Mouse (Mus musculus): ENCODE results near the gene Lcn9. TPM values are rescaled to one million over a fixed set of nuclear protein-coding genes. Genes with fewer than 3 reads are reported as not detected.
A peak's percentile ranks its signal among the peaks of the same experiment; 100 is the strongest.

Lcn9 gene
- polyA plus RNA-seq, 1 experiment from 2014 or later: not detected

DNA sequence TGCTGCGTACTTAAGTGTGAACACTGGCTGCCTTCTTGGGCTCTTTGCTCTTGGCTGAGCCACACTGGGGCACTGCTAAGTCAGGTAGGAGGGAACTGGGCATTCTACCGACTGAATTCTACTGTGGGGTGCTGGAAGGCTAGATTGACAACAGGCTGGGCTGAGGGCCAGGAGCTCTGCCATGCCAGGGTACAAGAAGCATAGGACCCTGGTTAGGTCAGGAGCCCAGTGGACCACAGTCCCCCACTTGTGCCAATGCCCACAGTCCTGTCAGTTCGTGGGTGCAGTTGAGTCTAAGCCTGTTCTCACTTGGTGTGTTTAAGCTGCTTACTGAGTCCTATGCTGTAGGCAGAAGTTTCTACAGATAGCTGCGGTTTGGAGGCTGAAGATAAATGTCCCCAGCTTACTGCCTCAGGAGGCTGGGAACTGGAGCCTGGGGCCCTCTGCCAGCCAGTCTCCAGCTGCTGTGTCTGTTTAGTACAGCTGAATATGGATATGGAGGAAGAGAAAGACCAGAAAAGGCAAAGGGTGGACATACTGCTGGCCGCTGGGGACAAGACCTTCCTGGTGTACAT lies 39.8 kb downstream of the Lcn9 start:
- ATAC-seq: no peak
- H3K36me3 ChIP-seq (ENCODE audit: control insufficient read depth, insufficient read depth): no peaks in the 10 kb centered on the region
- H3K4me1 ChIP-seq (replicated peaks; ENCODE audit: control insufficient read depth, insufficient read depth, low read length): peaks cover 24% of the 10 kb centered on the region
- peak overlapping the region; percentile 56; the same call in 1 of the 2 replicates for H3K4me3 ChIP-seq (replicated peaks; ENCODE audit: low read length)
- H3K9me3 ChIP-seq (ENCODE audit: control insufficient read depth, low read length): no peaks in the 10 kb centered on the region
- no peak overlapping the region for H3K27ac ChIP-seq (ENCODE audit: low read length)
- H3K9ac ChIP-seq (replicated peaks; ENCODE audit: low read depth, low read length): no peak overlapping the region
- no peaks in the 10 kb centered on the region; the same call in none of the 2 replicates for H3K27me3 ChIP-seq (replicated peaks; ENCODE audit: control insufficient read depth, insufficient read depth, low read length)
- H3K4me2 ChIP-seq (ENCODE audit: low read length): peak overlapping the region; percentile 99
- WGBS: 49% methylated on average over 5 of the region's 5 CpGs

DNA sequence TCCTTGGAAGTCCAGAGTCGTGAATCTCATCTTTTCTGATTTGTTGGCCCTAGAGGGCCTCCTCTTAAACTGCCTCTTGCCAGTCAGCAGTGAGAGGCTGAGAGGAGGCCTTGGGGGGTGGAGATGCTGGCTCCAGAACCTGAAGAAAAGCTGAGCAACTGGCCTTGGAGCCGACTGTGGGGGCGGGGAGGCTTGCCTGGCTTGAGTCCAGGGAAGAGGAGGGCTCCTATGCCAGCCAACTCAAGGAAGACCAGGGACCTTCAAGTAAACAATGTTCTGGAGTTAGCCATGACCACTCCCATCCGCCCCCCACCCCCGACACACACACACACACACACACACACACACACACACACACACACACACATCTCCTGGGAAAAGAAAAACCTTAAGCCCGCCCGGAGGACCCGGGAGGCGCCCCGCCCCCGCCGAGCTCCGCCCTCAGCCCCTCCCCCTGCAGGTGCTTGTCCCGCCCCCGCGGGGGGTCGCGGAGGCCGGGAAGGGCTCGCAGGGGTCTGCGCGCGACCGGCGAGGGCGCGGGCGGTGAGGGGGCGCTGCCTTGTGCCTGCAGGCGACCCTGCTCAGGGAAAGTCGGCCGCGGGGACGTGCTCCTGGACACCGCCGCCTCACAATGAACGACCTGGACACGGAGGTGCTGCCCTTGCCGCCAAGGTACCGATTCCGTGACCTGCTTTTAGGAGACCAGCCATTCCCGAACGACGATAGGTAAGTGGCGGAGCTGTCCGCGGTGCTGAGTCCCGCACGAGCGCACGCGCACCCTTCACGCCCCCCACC lies 40.6 kb downstream of the Lcn9 start, which contains the start of gene Kcnt1:
TSS of gene Kcnt1 (plus strand) at position 398 of the 795 bp plus-strand sequence.
- Histone ChIP-seq H3K4me1 (replicated peaks; ENCODE audit: control insufficient read depth, insufficient read depth, low read length) (peaks cover 24% of the 10 kb centered on the region), H3K9ac (replicated peaks; ENCODE audit: low read depth, low read length) (peak within 1 kb of the TSS; percentile 64), H3K27ac (ENCODE audit: low read length) (no peak within 1 kb of the TSS), H3K36me3 (ENCODE audit: control insufficient read depth, insufficient read depth) (no peaks in the 10 kb centered on the region), H3K4me2 (ENCODE audit: low read length) (peak within 1 kb of the TSS; percentile 99), H3K4me3 (replicated peaks; ENCODE audit: low read length) (peak within 1 kb of the TSS; percentile 56), H3K27me3 (replicated peaks; ENCODE audit: control insufficient read depth, insufficient read depth, low read length) (no peaks in the 10 kb centered on the region; the same call in none of the 2 replicates), H3K9me3 (ENCODE audit: control insufficient read depth, low read length) (no peaks in the 10 kb centered on the region)
- WGBS: 2% methylated on average over 45 of the region's 53 CpGs
- ATAC-seq: peak; percentile 26; the same call in 1 of the 2 replicates

DNA sequence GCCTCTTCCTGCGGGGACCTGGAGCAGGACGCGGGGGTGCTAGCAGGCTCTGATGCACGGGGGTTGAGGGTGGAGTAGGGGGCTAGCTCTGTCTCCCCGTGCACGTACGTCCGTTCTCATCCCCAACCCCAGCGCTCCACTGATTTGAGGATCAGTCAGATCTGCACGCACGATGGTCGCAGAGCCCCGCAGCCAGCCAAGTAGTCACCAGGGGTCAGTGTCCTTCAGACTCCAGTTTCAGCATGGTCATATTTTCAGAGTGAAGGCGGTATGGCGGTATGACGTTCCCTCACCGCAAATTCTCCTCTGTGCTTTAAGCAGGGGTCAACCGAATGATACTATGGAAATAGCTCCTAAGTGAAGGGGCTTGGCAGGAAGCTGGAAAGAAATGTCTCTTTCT lies 41.3 kb downstream of the Lcn9 start:
- no peak overlapping the region for H3K27ac ChIP-seq (ENCODE audit: low read length)
- peak overlapping the region; percentile 64; the same call in 1 of the 2 replicates for H3K9ac ChIP-seq (replicated peaks; ENCODE audit: low read depth, low read length)
- H3K27me3 ChIP-seq (replicated peaks; ENCODE audit: control insufficient read depth, insufficient read depth, low read length): no peaks in the 10 kb centered on the region; the same call in none of the 2 replicates
- H3K4me2 ChIP-seq (ENCODE audit: low read length): peak overlapping the region; percentile 99
- peak overlapping the region; percentile 56 for H3K4me3 ChIP-seq (replicated peaks; ENCODE audit: low read length)
- no peak for ATAC-seq
- WGBS: 3% methylated on average over 18 of the region's 18 CpGs
- no peaks in the 10 kb centered on the region for H3K36me3 ChIP-seq (ENCODE audit: control insufficient read depth, insufficient read depth)
- peaks cover 24% of the 10 kb centered on the region for H3K4me1 ChIP-seq (replicated peaks; ENCODE audit: control insufficient read depth, insufficient read depth, low read length)
- no peaks in the 10 kb centered on the region for H3K9me3 ChIP-seq (ENCODE audit: control insufficient read depth, low read length)

DNA sequence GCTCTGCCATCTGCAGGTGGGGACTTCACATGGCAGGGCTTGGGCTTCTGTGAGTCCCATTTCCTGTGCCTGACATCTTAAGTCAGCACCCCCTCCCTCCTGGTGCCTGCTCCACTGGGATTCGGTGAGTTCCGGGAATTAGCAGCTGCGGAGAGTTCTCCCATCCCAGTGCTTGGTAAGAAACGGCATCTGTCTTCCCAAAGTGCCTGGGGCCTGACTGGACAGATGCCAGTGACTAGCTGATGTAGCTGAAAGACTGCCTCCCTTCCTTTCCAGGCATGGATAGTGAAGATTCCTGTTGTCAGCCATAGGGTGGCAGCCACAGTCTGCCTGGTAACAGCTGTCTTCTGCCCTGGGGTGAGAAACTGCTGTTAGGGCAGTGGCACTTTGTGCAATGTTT lies 42.5 kb downstream of the Lcn9 start:
- Histone ChIP-seq H3K36me3 (ENCODE audit: control insufficient read depth, insufficient read depth) (no peaks in the 10 kb centered on the region), H3K27ac (ENCODE audit: low read length) (no peak overlapping the region), H3K27me3 (replicated peaks; ENCODE audit: control insufficient read depth, insufficient read depth, low read length) (no peaks in the 10 kb centered on the region; the same call in none of the 2 replicates), H3K4me1 (replicated peaks; ENCODE audit: control insufficient read depth, insufficient read depth, low read length) (peaks cover 24% of the 10 kb centered on the region), H3K9ac (replicated peaks; ENCODE audit: low read depth, low read length) (no peak overlapping the region), H3K4me3 (replicated peaks; ENCODE audit: low read length) (no peak overlapping the region), H3K9me3 (ENCODE audit: control insufficient read depth, low read length) (no peaks in the 10 kb centered on the region), H3K4me2 (ENCODE audit: low read length) (no peak overlapping the region)
- WGBS: 5% methylated on average over 4 of the region's 4 CpGs
- ATAC-seq: peak; percentile 39

DNA sequence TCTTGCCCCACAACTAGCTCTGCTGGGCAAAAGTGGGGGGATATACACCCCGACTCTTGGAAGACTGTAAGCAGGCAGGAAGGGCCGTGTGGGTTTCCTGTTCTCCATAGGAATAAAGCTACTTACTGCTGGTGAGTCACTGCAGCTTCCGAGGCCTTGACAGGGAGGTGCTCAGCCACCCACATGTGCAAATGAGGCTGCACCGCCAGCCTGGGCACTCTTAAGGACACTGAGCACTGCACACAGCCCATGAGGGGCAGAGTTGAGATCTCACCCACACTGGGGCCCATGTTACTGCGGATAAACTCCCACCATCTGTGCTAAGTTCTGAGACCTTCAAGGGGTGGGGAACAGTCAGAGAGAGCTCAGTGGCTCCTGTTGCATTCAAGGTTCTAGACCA lies 43.7 kb downstream of the Lcn9 start:
- H3K9me3 ChIP-seq (ENCODE audit: control insufficient read depth, low read length): no peaks in the 10 kb centered on the region
- no peak for ATAC-seq
- H3K9ac ChIP-seq (replicated peaks; ENCODE audit: low read depth, low read length): no peak overlapping the region
- no peaks in the 10 kb centered on the region for H3K36me3 ChIP-seq (ENCODE audit: control insufficient read depth, insufficient read depth)
- H3K27me3 ChIP-seq (replicated peaks; ENCODE audit: control insufficient read depth, insufficient read depth, low read length): no peaks in the 10 kb centered on the region; the same call in none of the 2 replicates
- WGBS: 64% methylated on average over 5 of the region's 5 CpGs
- H3K4me1 ChIP-seq (replicated peaks; ENCODE audit: control insufficient read depth, insufficient read depth, low read length): peaks cover 24% of the 10 kb centered on the region
- no peak overlapping the region for H3K4me2 ChIP-seq (ENCODE audit: low read length)
- H3K27ac ChIP-seq (ENCODE audit: low read length): no peak overlapping the region
- H3K4me3 ChIP-seq (replicated peaks; ENCODE audit: low read length): no peak overlapping the region

Other genes with a start within 250 kb of the Lcn9 start
- gene Mamdc4, start 248.3 kb upstream of the Lcn9 start, polyA plus RNA-seq (2015; fragmentation: Nextera tagmentation; extraction: Ambion mirVana): 1.0 and 2.8 TPM in 2 replicates
- gene Phpt1, start 247.9 kb upstream of the Lcn9 start, polyA plus RNA-seq (2015; fragmentation: Nextera tagmentation; extraction: Ambion mirVana): 141 and 145 TPM in 2 replicates
- 5.8 and 7.7 TPM in 2 replicates for gene Ajm1, start 241.4 kb upstream of the Lcn9 start, polyA plus RNA-seq (2015; fragmentation: Nextera tagmentation; extraction: Ambion mirVana)
- 67.5 and 73.6 TPM in 2 replicates for gene Rabl6, start 214.6 kb upstream of the Lcn9 start, polyA plus RNA-seq (2015; fragmentation: Nextera tagmentation; extraction: Ambion mirVana)
- 0.17 and 0.24 TPM in 2 replicates for gene Ccdc183, start 205.5 kb upstream of the Lcn9 start, polyA plus RNA-seq (2015; fragmentation: Nextera tagmentation; extraction: Ambion mirVana)
- 20.6 and 28.9 TPM in 2 replicates for gene Tmem141, start 201.1 kb upstream of the Lcn9 start, polyA plus RNA-seq (2015; fragmentation: Nextera tagmentation; extraction: Ambion mirVana)
- 2.3 and 4.1 TPM in 2 replicates for gene Fcna, start 195.1 kb upstream of the Lcn9 start, polyA plus RNA-seq (2015; fragmentation: Nextera tagmentation; extraction: Ambion mirVana)
- gene Lcn8, start 170.0 kb upstream of the Lcn9 start, polyA plus RNA-seq (2015; fragmentation: Nextera tagmentation; extraction: Ambion mirVana): not detected in 2 replicates
- not detected in 2 replicates for gene Lcn5, start 165.2 kb upstream of the Lcn9 start, polyA plus RNA-seq (2015; fragmentation: Nextera tagmentation; extraction: Ambion mirVana)
- not detected in 2 replicates for gene Lcn6, start 146.4 kb upstream of the Lcn9 start, polyA plus RNA-seq (2015; fragmentation: Nextera tagmentation; extraction: Ambion mirVana)
- not detected in 2 replicates for gene Lcn10, start 140.4 kb upstream of the Lcn9 start, polyA plus RNA-seq (2015; fragmentation: Nextera tagmentation; extraction: Ambion mirVana)
- not detected in 2 replicates for gene Obp2a, start 123.1 kb upstream of the Lcn9 start, polyA plus RNA-seq (2015; fragmentation: Nextera tagmentation; extraction: Ambion mirVana)
- 105 and 127 TPM in 2 replicates for gene Bmyc, start 116.4 kb upstream of the Lcn9 start, polyA plus RNA-seq (2015; fragmentation: Nextera tagmentation; extraction: Ambion mirVana)
- gene Obp2b, start 86.1 kb upstream of the Lcn9 start, polyA plus RNA-seq (2015; fragmentation: Nextera tagmentation; extraction: Ambion mirVana): not detected in 2 replicates
- not detected in 2 replicates for gene Lcn3, start 57.6 kb upstream of the Lcn9 start, polyA plus RNA-seq (2015; fragmentation: Nextera tagmentation; extraction: Ambion mirVana)
- gene Lcn11, start 46.1 kb upstream of the Lcn9 start, polyA plus RNA-seq (2015; fragmentation: Nextera tagmentation; extraction: Ambion mirVana): not detected in 2 replicates
- not detected in 2 replicates for gene Gm13539, start 40.9 kb upstream of the Lcn9 start, polyA plus RNA-seq (2015; fragmentation: Nextera tagmentation; extraction: Ambion mirVana)
- not detected in 2 replicates for gene Glt6d1, start 7.3 kb upstream of the Lcn9 start, polyA plus RNA-seq (2015; fragmentation: Nextera tagmentation; extraction: Ambion mirVana)
- not detected in 2 replicates for gene Sohlh1, start 24.1 kb downstream of the Lcn9 start, polyA plus RNA-seq (2015; fragmentation: Nextera tagmentation; extraction: Ambion mirVana)
- 6.0 and 13.3 TPM in 2 replicates for gene Kcnt1, start 40.6 kb downstream of the Lcn9 start, polyA plus RNA-seq (2015; fragmentation: Nextera tagmentation; extraction: Ambion mirVana)
- 70.2 and 75.4 TPM in 2 replicates for gene Camsap1, start 160.1 kb downstream of the Lcn9 start, polyA plus RNA-seq (2015; fragmentation: Nextera tagmentation; extraction: Ambion mirVana)
- 113 and 117 TPM in 2 replicates for gene Ubac1, start 198.6 kb downstream of the Lcn9 start, polyA plus RNA-seq (2015; fragmentation: Nextera tagmentation; extraction: Ambion mirVana)